Mouse (Mus musculus) heart, postnatal 4 days (tissue): ENCODE measurements around the gene Cd81. TPM values are rescaled to one million over a fixed set of nuclear protein-coding genes. Genes with fewer than 3 reads are reported as not detected.

Experiments used
- DNase-seq: peaks from one replicate; pipeline ENCODE4 v3.0.0; 2021
- total RNA-seq, 2 experiments: library from RNA; stranded (reverse); gene quantifications; 2 replicates each; pipeline ENCODE4 v1.2.3; 2021

Gene Cd81
- total RNA-seq, 2 experiments from 2014 or later, result 600 to 620 TPM

- peak; percentile 29 for DNase-seq
Observed at GRCm38 (mm10) chr7:143020764-143021163, 31.8 kb upstream of the Cd81 start.

GRCm38 (mm10) chr7:143021356-143022164 lies 31.0 kb upstream of the Cd81 start:
- no peak for DNase-seq

- no peak for DNase-seq
Observed at GRCm38 (mm10) chr7:143023499-143023898, 29.0 kb upstream of the Cd81 start.

- DNase-seq, result no peak
Observed at GRCm38 (mm10) chr7:143024293-143024692, 28.2 kb upstream of the Cd81 start.

- DNase-seq, result no peak
Observed at GRCm38 (mm10) chr7:143025496-143025895, 27.0 kb upstream of the Cd81 start.

- peak; percentile 28 for DNase-seq
Observed at GRCm38 (mm10) chr7:143027196-143027595, 25.3 kb upstream of the Cd81 start.

- DNase-seq, result peak; percentile 32
Observed at GRCm38 (mm10) chr7:143031816-143032215, 20.7 kb upstream of the Cd81 start.

- DNase-seq, result peak; percentile 57
Observed at GRCm38 (mm10) chr7:143033581-143033980, 19.0 kb upstream of the Cd81 start.

GRCm38 (mm10) chr7:143034112-143034511 lies 18.4 kb upstream of the Cd81 start:
- no peak for DNase-seq

GRCm38 (mm10) chr7:143034519-143035450 lies 17.8 kb upstream of the Cd81 start:
- DNase-seq, result peak; percentile 8

GRCm38 (mm10) chr7:143036787-143037186 lies 15.8 kb upstream of the Cd81 start:
- DNase-seq, result no peak

GRCm38 (mm10) chr7:143037306-143037705 lies 15.2 kb upstream of the Cd81 start:
- DNase-seq, result no peak

GRCm38 (mm10) chr7:143038174-143038931 lies 14.2 kb upstream of the Cd81 start:
- no peak for DNase-seq

GRCm38 (mm10) chr7:143040561-143040960 lies 12.0 kb upstream of the Cd81 start:
- DNase-seq, result no peak

GRCm38 (mm10) chr7:143041138-143041822 lies 11.3 kb upstream of the Cd81 start:
- DNase-seq, result no peak

- DNase-seq, result peak; percentile 78
Observed at GRCm38 (mm10) chr7:143042089-143042488, 10.4 kb upstream of the Cd81 start.

GRCm38 (mm10) chr7:143042897-143043300 lies 9.6 kb upstream of the Cd81 start:
- DNase-seq, result no peak

GRCm38 (mm10) chr7:143044049-143044825 lies 8.3 kb upstream of the Cd81 start:
- DNase-seq, result no peak

GRCm38 (mm10) chr7:143044826-143045206 lies 7.7 kb upstream of the Cd81 start:
- DNase-seq, result no peak

- DNase-seq, result no peak
Observed at GRCm38 (mm10) chr7:143046358-143046757, 6.2 kb upstream of the Cd81 start.

GRCm38 (mm10) chr7:143049331-143049730 lies 3.2 kb upstream of the Cd81 start:
- no peak for DNase-seq
